Mouse (Mus musculus): ENCODE data around the gene Kif1b.

GRCm38 (mm10) chr4:149226311-149226710 lies 81.2 kb downstream of the Kif1b start:
- TF ChIP-seq MYOG (IDR thresholded peaks at IDR 0.05; ENCODE audit: control insufficient read depth, extremely low read depth, insufficient read length) (no peak), CTCF (IDR thresholded peaks at IDR 0.05; ENCODE audit: control insufficient read depth, insufficient read depth, insufficient read length) (no peak), USF1 (IDR thresholded peaks at IDR 0.05; ENCODE audit: low read depth) (no peak), MAX (IDR thresholded peaks at IDR 0.05) (no peak)

Data from C2C12 (cell line).